Mouse (Mus musculus): ENCODE results near the gene Hopx.

- TF ChIP-seq POU5F1 (IDR thresholded peaks at IDR 0.05; ENCODE audit: borderline replicate concordance, low read length), result no peak
- TF ChIP-seq CTCF (conservative IDR thresholded peaks at IDR 0.05; ENCODE audit: low read length), result no peak
- no peak for TF ChIP-seq NANOG (IDR thresholded peaks at IDR 0.05; ENCODE audit: borderline replicate concordance, low read length)
Observed at GRCm38 (mm10) chr5:77132457-77133135, 17.7 kb upstream of the Hopx start.
